Mouse (Mus musculus): Measurements from ENCODE around the gene Tnni2. TPM values are rescaled to one million over a fixed set of nuclear protein-coding genes. Genes with fewer than 3 reads are reported as not detected.

Gene Tnni2
- total RNA-seq, 1 experiment = 3.7 TPM

- in situ Hi-C loops (cut with MboI; ENCODE audit: low sequenced_read_pairs in 2 of 2, unreplicated experiment in 2 of 2) = no loop called here
Measured at GRCm38 (mm10) chr7:142413285-142413684, 28.3 kb upstream of the Tnni2 start.

GRCm38 (mm10) chr7:142415314-142415713 is 26.3 kb upstream of the Tnni2 start:
- no peaks in the 10 kb centered on the region for H3K4me1 ChIP-seq (ENCODE audit: control insufficient read depth in 2 of 2, insufficient read depth in 2 of 2, low read length in 2 of 2, poor library complexity in 1 of 2)
- no peaks in the 10 kb centered on the region for H3K36me3 ChIP-seq (ENCODE audit: control insufficient read depth, insufficient read depth, low read length, poor library complexity, severe bottlenecking)
- H3K9me3 ChIP-seq (ENCODE audit: control insufficient read depth, insufficient read depth, low read depth, low read length) = no peaks in the 10 kb centered on the region
- DNase-seq (ENCODE audit: low read depth, low spot score) = no peak
- in situ Hi-C loops (cut with MboI; ENCODE audit: low sequenced_read_pairs in 2 of 2, unreplicated experiment in 2 of 2) = no loop called here
- no peak overlapping the region for H3K9ac ChIP-seq (ENCODE audit: insufficient read depth, low read depth, low read length, poor library complexity, severe bottlenecking)
- no peak overlapping the region for H3K27ac ChIP-seq (ENCODE audit: insufficient read depth, low read depth, low read length, poor library complexity, severe bottlenecking)
- TF ChIP-seq CHD2 (IDR thresholded peaks at IDR 0.05; ENCODE audit: low read depth, low read length) (no peak), ZNF384 (IDR thresholded peaks at IDR 0.05; ENCODE audit: low read depth, low read length) (no peak), ZC3H11A (IDR thresholded peaks at IDR 0.05; ENCODE audit: borderline replicate concordance, low read depth, low read length) (no peak), MAFK (IDR thresholded peaks at IDR 0.05; ENCODE audit: insufficient read depth, low read depth, low read length) (no peak), HCFC1 (IDR thresholded peaks at IDR 0.05; ENCODE audit: borderline replicate concordance, insufficient read depth, low read length) (no peak)
- no peak overlapping the region for H3K4me3 ChIP-seq (ENCODE audit: insufficient read depth in 1 of 2, low read depth in 1 of 2, low read length in 2 of 2, poor library complexity in 1 of 2, severe bottlenecking in 1 of 2)

More at GRCm38 (mm10) chr7:142413285-142413684, 28.3 kb upstream of the Tnni2 start:
- H3K4me3 ChIP-seq (ENCODE audit: insufficient read depth in 1 of 2, low read depth in 1 of 2, low read length in 2 of 2, poor library complexity in 1 of 2, severe bottlenecking in 1 of 2) = no peak overlapping the region
- TF ChIP-seq ZC3H11A (IDR thresholded peaks at IDR 0.05; ENCODE audit: borderline replicate concordance, low read depth, low read length) = no peak
- no peak for TF ChIP-seq MAFK (IDR thresholded peaks at IDR 0.05; ENCODE audit: insufficient read depth, low read depth, low read length)
- no peak for TF ChIP-seq ZNF384 (IDR thresholded peaks at IDR 0.05; ENCODE audit: low read depth, low read length)
- TF ChIP-seq CHD2 (IDR thresholded peaks at IDR 0.05; ENCODE audit: low read depth, low read length) = no peak
- no peak for TF ChIP-seq HCFC1 (IDR thresholded peaks at IDR 0.05; ENCODE audit: borderline replicate concordance, insufficient read depth, low read length)
- no peaks in the 10 kb centered on the region for H3K36me3 ChIP-seq (ENCODE audit: control insufficient read depth, insufficient read depth, low read length, poor library complexity, severe bottlenecking)
- no peaks in the 10 kb centered on the region for H3K9me3 ChIP-seq (ENCODE audit: control insufficient read depth, insufficient read depth, low read depth, low read length)
- no peak overlapping the region for H3K9ac ChIP-seq (ENCODE audit: insufficient read depth, low read depth, low read length, poor library complexity, severe bottlenecking)
- DNase-seq (ENCODE audit: low read depth, low spot score) = no peak
- H3K4me1 ChIP-seq (ENCODE audit: control insufficient read depth in 2 of 2, insufficient read depth in 2 of 2, low read length in 2 of 2, poor library complexity in 1 of 2) = no peaks in the 10 kb centered on the region
- H3K27ac ChIP-seq (ENCODE audit: insufficient read depth, low read depth, low read length, poor library complexity, severe bottlenecking) = no peak overlapping the region

- TF ChIP-seq ZC3H11A (IDR thresholded peaks at IDR 0.05; ENCODE audit: borderline replicate concordance, low read depth, low read length) = no peak
- no peak for TF ChIP-seq CHD2 (IDR thresholded peaks at IDR 0.05; ENCODE audit: low read depth, low read length)
- TF ChIP-seq MAFK (IDR thresholded peaks at IDR 0.05; ENCODE audit: insufficient read depth, low read depth, low read length) = no peak
- TF ChIP-seq HCFC1 (IDR thresholded peaks at IDR 0.05; ENCODE audit: borderline replicate concordance, insufficient read depth, low read length) = no peak
- no peak for TF ChIP-seq ZNF384 (IDR thresholded peaks at IDR 0.05; ENCODE audit: low read depth, low read length)
- H3K4me1 ChIP-seq (ENCODE audit: control insufficient read depth in 2 of 2, insufficient read depth in 2 of 2, low read length in 2 of 2, poor library complexity in 1 of 2) = no peaks in the 10 kb centered on the region
- DNase-seq (ENCODE audit: low read depth, low spot score) = no peak
Measured at GRCm38 (mm10) chr7:142416225-142416624, 25.4 kb upstream of the Tnni2 start.

GRCm38 (mm10) chr7:142418027-142418426 is 23.6 kb upstream of the Tnni2 start:
- H3K4me3 ChIP-seq (ENCODE audit: insufficient read depth in 1 of 2, low read depth in 1 of 2, low read length in 2 of 2, poor library complexity in 1 of 2, severe bottlenecking in 1 of 2) = no peak overlapping the region
- TF ChIP-seq ZNF384 (IDR thresholded peaks at IDR 0.05; ENCODE audit: low read depth, low read length) (no peak), CHD2 (IDR thresholded peaks at IDR 0.05; ENCODE audit: low read depth, low read length) (no peak), MAFK (IDR thresholded peaks at IDR 0.05; ENCODE audit: insufficient read depth, low read depth, low read length) (no peak), ZC3H11A (IDR thresholded peaks at IDR 0.05; ENCODE audit: borderline replicate concordance, low read depth, low read length) (no peak), HCFC1 (IDR thresholded peaks at IDR 0.05; ENCODE audit: borderline replicate concordance, insufficient read depth, low read length) (no peak)

More at GRCm38 (mm10) chr7:142416225-142416624, 25.4 kb upstream of the Tnni2 start:
- no peak overlapping the region for H3K9ac ChIP-seq (ENCODE audit: insufficient read depth, low read depth, low read length, poor library complexity, severe bottlenecking)
- no peak overlapping the region for H3K4me3 ChIP-seq (ENCODE audit: insufficient read depth in 1 of 2, low read depth in 1 of 2, low read length in 2 of 2, poor library complexity in 1 of 2, severe bottlenecking in 1 of 2)
- in situ Hi-C loops (cut with MboI; ENCODE audit: low sequenced_read_pairs in 2 of 2, unreplicated experiment in 2 of 2) = no loop called here
- no peaks in the 10 kb centered on the region for H3K36me3 ChIP-seq (ENCODE audit: control insufficient read depth, insufficient read depth, low read length, poor library complexity, severe bottlenecking)
- H3K9me3 ChIP-seq (ENCODE audit: control insufficient read depth, insufficient read depth, low read depth, low read length) = no peaks in the 10 kb centered on the region
- H3K27ac ChIP-seq (ENCODE audit: insufficient read depth, low read depth, low read length, poor library complexity, severe bottlenecking) = no peak overlapping the region

GRCm38 (mm10) chr7:142418679-142419078 is 22.9 kb upstream of the Tnni2 start:
- DNase-seq (ENCODE audit: low read depth, low spot score) = no peak
- TF ChIP-seq MAFK (IDR thresholded peaks at IDR 0.05; ENCODE audit: insufficient read depth, low read depth, low read length) = no peak
- TF ChIP-seq ZC3H11A (IDR thresholded peaks at IDR 0.05; ENCODE audit: borderline replicate concordance, low read depth, low read length) = peak; percentile 35; the same call in 1 of the 2 replicates
- Histone ChIP-seq H3K36me3 (ENCODE audit: control insufficient read depth, insufficient read depth, low read length, poor library complexity, severe bottlenecking) (no peaks in the 10 kb centered on the region), H3K9ac (ENCODE audit: insufficient read depth, low read depth, low read length, poor library complexity, severe bottlenecking) (no peak overlapping the region), H3K4me1 (ENCODE audit: control insufficient read depth in 2 of 2, insufficient read depth in 2 of 2, low read length in 2 of 2, poor library complexity in 1 of 2) (no peaks in the 10 kb centered on the region), H3K9me3 (ENCODE audit: control insufficient read depth, insufficient read depth, low read depth, low read length) (no peaks in the 10 kb centered on the region), H3K4me3 (ENCODE audit: insufficient read depth in 1 of 2, low read depth in 1 of 2, low read length in 2 of 2, poor library complexity in 1 of 2, severe bottlenecking in 1 of 2) (no peak overlapping the region), H3K27ac (ENCODE audit: insufficient read depth, low read depth, low read length, poor library complexity, severe bottlenecking) (no peak overlapping the region)
- in situ Hi-C loops (cut with MboI; ENCODE audit: low sequenced_read_pairs in 2 of 2, unreplicated experiment in 2 of 2) = no loop called here

More at GRCm38 (mm10) chr7:142418027-142418426, 23.6 kb upstream of the Tnni2 start:
- Histone ChIP-seq H3K4me1 (ENCODE audit: control insufficient read depth in 2 of 2, insufficient read depth in 2 of 2, low read length in 2 of 2, poor library complexity in 1 of 2) (no peaks in the 10 kb centered on the region), H3K9ac (ENCODE audit: insufficient read depth, low read depth, low read length, poor library complexity, severe bottlenecking) (no peak overlapping the region), H3K9me3 (ENCODE audit: control insufficient read depth, insufficient read depth, low read depth, low read length) (no peaks in the 10 kb centered on the region), H3K27ac (ENCODE audit: insufficient read depth, low read depth, low read length, poor library complexity, severe bottlenecking) (no peak overlapping the region), H3K36me3 (ENCODE audit: control insufficient read depth, insufficient read depth, low read length, poor library complexity, severe bottlenecking) (no peaks in the 10 kb centered on the region)
- in situ Hi-C loops (cut with MboI; ENCODE audit: low sequenced_read_pairs in 2 of 2, unreplicated experiment in 2 of 2) = no loop called here
- DNase-seq (ENCODE audit: low read depth, low spot score) = no peak
